Mouse (Mus musculus) forebrain, postnatal 0 days (tissue): ENCODE data around the gene Zfp821. TPM values are rescaled to one million over a fixed set of nuclear protein-coding genes. Genes with fewer than 3 reads are reported as not detected.

Experiments
- ATAC-seq: fragments of 200-750 bp; cut with Nextera tagmentation; 2 replicates; pipeline ENCODE4 v1.8.0; 2017; ENCODE audit warnings: mild to moderate bottlenecking, moderate library complexity
- DNase-seq: peaks from one replicate; pipeline ENCODE4 v3.0.0-alpha.2; 2015
- H3K27ac ChIP-seq: fragments of 300-500 bp; sonication (generic); 2 replicates; pipeline ENCODE4 v1.5.1; 2014; ENCODE audit warnings: low read depth, mild to moderate bottlenecking, antibody characterized with exemption, low read length, moderate library complexity, mixed read lengths
- H3K27me3 ChIP-seq: fragments of 300-500 bp; sonication (generic); 2 replicates; pipeline ENCODE4 v1.6.1; 2014; ENCODE audit warnings: mild to moderate bottlenecking, low read length, mixed read lengths; ENCODE audit not compliant: insufficient read depth
- H3K36me3 ChIP-seq: fragments of 300-500 bp; sonication (generic); 2 replicates; pipeline ENCODE4 v1.6.1; 2014; ENCODE audit warnings: mild to moderate bottlenecking, moderate library complexity; ENCODE audit not compliant: insufficient read depth
- H3K4me1 ChIP-seq: fragments of 300-500 bp; sonication (generic); 2 replicates; pipeline ENCODE4 v1.6.1; 2014; ENCODE audit warnings: antibody characterized with exemption; ENCODE audit not compliant: insufficient read depth
- H3K4me2 ChIP-seq: fragments of 300-500 bp; sonication (generic); 2 replicates; pipeline ENCODE4 v1.6.1; 2014; ENCODE audit warnings: low read depth, mild to moderate bottlenecking, moderate library complexity
- H3K4me3 ChIP-seq: fragments of 300-500 bp; sonication (generic); 2 replicates; pipeline ENCODE4 v1.5.1; 2014; ENCODE audit warnings: low read depth, low read length, mixed read lengths
- H3K9ac ChIP-seq: fragments of 300-500 bp; sonication (generic); 2 replicates; pipeline ENCODE4 v1.6.1; 2014; ENCODE audit warnings: mild to moderate bottlenecking
- H3K9me3 ChIP-seq: fragments of 300-500 bp; sonication (generic); 2 replicates; pipeline ENCODE4 v1.6.1; 2016; ENCODE audit warnings: low read length
- CTCF ChIP-seq: sonication (generic); IDR thresholded peaks from 2 replicates; pipeline ENCODE4 v1.5.1; 2016; ENCODE audit warnings: antibody characterized with exemption, control low read depth, low read depth
- whole genome bisulfite sequencing: fragments of 180-500 bp; shearing (Covaris S2); extraction: QIAGEN DNeasy Blood & Tissue Kit; methylation state at CpG from one replicate; pipeline ENCODE4 v1.1.7; 2014; 5-methylcytosine and 5-hydroxymethylcytosine counted together
- polyA plus RNA-seq: library from polyadenylated mRNA; unstranded; fragments of >200 nt; fragmentation: Nextera tagmentation; extraction: Ambion mirVana; gene quantifications from 2 replicates; pipeline ENCODE4 v1.2.1, GENCODE M21; 2015
- total RNA-seq: library from RNA; depleted of rRNA; stranded (reverse); fragments of >200 nt; gene quantifications from 2 replicates; pipeline ENCODE4 v1.2.3, GENCODE M21; 2014

Zfp821 gene
- total and polyA plus RNA-seq, 2 experiments from 2014 or later = 67.0 to 92.1 TPM

- Histone ChIP-seq H3K27me3 (no peaks in the 10 kb centered on the region), H3K9me3 (no peaks in the 10 kb centered on the region), H3K4me2 (no peak overlapping the region), H3K4me1 (no peaks in the 10 kb centered on the region), H3K36me3 (peaks cover 56% of the 10 kb centered on the region), H3K4me3 (no peak overlapping the region), H3K27ac (no peak overlapping the region), H3K9ac (no peak overlapping the region)
- no peak for ATAC-seq
- no peak for DNase-seq
- TF ChIP-seq CTCF = no peak
- 89% methylated on average over 3 of the region's 3 CpGs for WGBS
These were observed 23.8 kb upstream of the Zfp821 start for GRCm38 (mm10) chr8:109681535-109681934.

GRCm38 (mm10) chr8:109682120-109682519 lies 23.2 kb upstream of the Zfp821 start:
- WGBS = 93% methylated on average over 5 of the region's 5 CpGs
- ATAC-seq (no peak), DNase-seq (no peak)
- H3K4me2 ChIP-seq = no peak overlapping the region
- no peaks in the 10 kb centered on the region for H3K4me1 ChIP-seq
- H3K27ac ChIP-seq = no peak overlapping the region
- no peak for TF ChIP-seq CTCF
- peaks cover 51% of the 10 kb centered on the region for H3K36me3 ChIP-seq
- H3K9ac ChIP-seq = no peak overlapping the region
- H3K4me3 ChIP-seq = no peak overlapping the region
- H3K27me3 ChIP-seq = no peaks in the 10 kb centered on the region
- H3K9me3 ChIP-seq = no peaks in the 10 kb centered on the region

- WGBS = 92% methylated on average over 5 of the region's 5 CpGs
- Histone ChIP-seq H3K36me3 (peaks cover 5% of the 10 kb centered on the region), H3K4me1 (peaks cover 7% of the 10 kb centered on the region), H3K27me3 (no peaks in the 10 kb centered on the region), H3K4me3 (no peak overlapping the region), H3K9me3 (no peaks in the 10 kb centered on the region), H3K9ac (no peak overlapping the region), H3K27ac (no peak overlapping the region), H3K4me2 (no peak overlapping the region)
- DNase-seq (no peak), ATAC-seq (no peak)
- no peak for TF ChIP-seq CTCF
These were observed 18.1 kb upstream of the Zfp821 start for GRCm38 (mm10) chr8:109687248-109687647.

- Histone ChIP-seq H3K9ac (peak overlapping the region; percentile 99), H3K27ac (no peak overlapping the region), H3K4me2 (peak overlapping the region; percentile 58), H3K4me3 (peak overlapping the region; percentile 92), H3K27me3 (no peaks in the 10 kb centered on the region), H3K36me3 (no peaks in the 10 kb centered on the region), H3K4me1 (peaks cover 7% of the 10 kb centered on the region), H3K9me3 (no peaks in the 10 kb centered on the region)
- TF ChIP-seq CTCF = peak; percentile 46
- 37% methylated on average over 5 of the region's 5 CpGs for WGBS
- ATAC-seq (no peak), DNase-seq (peak; percentile 30)
These were observed 13.6 kb upstream of the Zfp821 start for GRCm38 (mm10) chr8:109691769-109692168.

- 4% methylated on average over 38 of the region's 38 CpGs for WGBS
- Histone ChIP-seq H3K36me3 (no peaks in the 10 kb centered on the region), H3K4me1 (peaks cover 7% of the 10 kb centered on the region), H3K4me2 (peak overlapping the region; percentile 58), H3K27ac (peak overlapping the region; percentile 80), H3K4me3 (peak overlapping the region; percentile 92), H3K9ac (peak overlapping the region; percentile 99), H3K27me3 (no peaks in the 10 kb centered on the region), H3K9me3 (no peaks in the 10 kb centered on the region)
- ATAC-seq = peak; percentile 53
- DNase-seq = no peak
- TF ChIP-seq CTCF = no peak
These were observed 12.8 kb upstream of the Zfp821 start for GRCm38 (mm10) chr8:109692443-109693145.

- peak within 1 kb of the TSS; percentile 99 for H3K9ac ChIP-seq
- H3K4me1 ChIP-seq = peaks cover 7% of the 10 kb centered on the region
- DNase-seq (peak; percentile 100), ATAC-seq (peak; percentile 99)
- WGBS = 2% methylated on average over 57 of the region's 57 CpGs
- no peak for TF ChIP-seq CTCF
- H3K27me3 ChIP-seq = no peaks in the 10 kb centered on the region
- H3K27ac ChIP-seq = peak within 1 kb of the TSS; percentile 81
- peak within 1 kb of the TSS; percentile 69 for H3K4me2 ChIP-seq
- peak within 1 kb of the TSS; percentile 92 for H3K4me3 ChIP-seq
- H3K36me3 ChIP-seq = no peaks in the 10 kb centered on the region
- no peaks in the 10 kb centered on the region for H3K9me3 ChIP-seq
These were observed 12.0 kb upstream of the Zfp821 start, which contains the start of gene Ist1 for GRCm38 (mm10) chr8:109693146-109693900. Gene Ist1, minus strand, starts transcription at chr8:109693260.

GRCm38 (mm10) chr8:109694154-109694553 lies 11.2 kb upstream of the Zfp821 start:
- Histone ChIP-seq H3K9ac (no peak overlapping the region), H3K4me1 (peaks cover 7% of the 10 kb centered on the region), H3K4me2 (peak overlapping the region; percentile 69; the same call in 1 of the 2 replicates), H3K4me3 (no peak overlapping the region), H3K27me3 (no peaks in the 10 kb centered on the region), H3K27ac (no peak overlapping the region), H3K36me3 (no peaks in the 10 kb centered on the region), H3K9me3 (no peaks in the 10 kb centered on the region)
- DNase-seq = no peak
- 56% methylated on average over 6 of the region's 6 CpGs for WGBS
- no peak for TF ChIP-seq CTCF
- no peak for ATAC-seq
